Mouse (Mus musculus) lung, embryonic 15.5 days (tissue): ENCODE results near the gene Actl7b. TPM values are rescaled to one million over a fixed set of nuclear protein-coding genes. Genes with fewer than 3 reads are reported as not detected.

Experiments used
- ATAC-seq: fragments of 200-750 bp; cut with Nextera tagmentation; 2 replicates; pipeline ENCODE4 v1.8.0; 2017; ENCODE audit warnings: moderate number of reproducible peaks, borderline replicate concordance; ENCODE audit not compliant: low FRiP score, low TSS enrichment; ENCODE audit errors: extremely low read depth
- H3K27ac ChIP-seq: fragments of 300-500 bp; sonication (generic); 2 replicates; pipeline ENCODE4 v1.5.1; 2015; ENCODE audit warnings: moderate library complexity, mild to moderate bottlenecking, inconsistent platforms
- H3K27me3 ChIP-seq: fragments of 300-500 bp; sonication (generic); 2 replicates; pipeline ENCODE4 v1.6.1; 2015; ENCODE audit warnings: inconsistent platforms
- H3K36me3 ChIP-seq: fragments of 300-500 bp; sonication (generic); 2 replicates; pipeline ENCODE4 v1.6.1; 2015; ENCODE audit warnings: inconsistent platforms
- H3K4me1 ChIP-seq: fragments of 300-500 bp; sonication (generic); 2 replicates; pipeline ENCODE4 v1.6.1; 2015; ENCODE audit warnings: inconsistent platforms
- H3K4me2 ChIP-seq: fragments of 300-500 bp; sonication (generic); 2 replicates; pipeline ENCODE4 v1.6.1; 2015; ENCODE audit warnings: inconsistent platforms, mild to moderate bottlenecking, moderate library complexity
- H3K4me3 ChIP-seq: fragments of 300-500 bp; sonication (generic); 2 replicates; pipeline ENCODE4 v1.5.1; 2015; ENCODE audit warnings: mild to moderate bottlenecking, inconsistent platforms
- H3K9ac ChIP-seq: fragments of 300-500 bp; sonication (generic); 2 replicates; pipeline ENCODE4 v1.6.1; 2015; ENCODE audit warnings: inconsistent platforms
- H3K9me3 ChIP-seq: fragments of 300-500 bp; sonication (generic); 2 replicates; pipeline ENCODE4 v1.6.1; 2016; ENCODE audit warnings: inconsistent platforms
- WGBS: fragments of 180-500 bp; shearing (Covaris S2); methylation state at CpG from one replicate; pipeline ENCODE4 v1.1.7; 2015; 5-methylcytosine and 5-hydroxymethylcytosine counted together
- polyA plus RNA-seq: library from polyadenylated mRNA; unstranded; fragments of >200 nt; fragmentation: Nextera tagmentation; extraction: Ambion mirVana; gene quantifications from 2 replicates; pipeline ENCODE4 v1.2.1, GENCODE M21; 2015

The Actl7b gene
- polyA plus RNA-seq, 1 experiment from 2014 or later = not detected

- no peak for ATAC-seq
- Histone ChIP-seq H3K4me3 (no peak within 1 kb of the TSS), H3K9me3 (no peaks in the 10 kb centered on the region), H3K4me1 (no peaks in the 10 kb centered on the region), H3K27ac (no peak within 1 kb of the TSS), H3K27me3 (no peaks in the 10 kb centered on the region), H3K9ac (no peak within 1 kb of the TSS), H3K36me3 (0 out of 2 replicates have a peak, but pooled peaks cover 3% of the 10 kb centered on the region), H3K4me2 (no peak within 1 kb of the TSS)
- 75% methylated on average over 18 of the region's 18 CpGs for WGBS
Observed at GRCm38 (mm10) chr4:56740020-56740485, 1.2 kb downstream of the Actl7b start, which contains the start of gene Gm26657. TSS of gene Gm26657 (plus strand) at chr4:56740070.

GRCm38 (mm10) chr4:56725839-56726238, 15.4 kb downstream of the Actl7b start:
- 49% methylated on average over 8 of the region's 8 CpGs for WGBS

GRCm38 (mm10) chr4:56723237-56723636, 18.0 kb downstream of the Actl7b start:
- WGBS = 76% methylated on average over 6 of the region's 6 CpGs
- Histone ChIP-seq H3K27ac (no peak overlapping the region), H3K9ac (no peak overlapping the region), H3K27me3 (no peaks in the 10 kb centered on the region), H3K4me2 (no peak overlapping the region), H3K4me3 (no peak overlapping the region), H3K9me3 (no peaks in the 10 kb centered on the region), H3K4me1 (peaks cover 4% of the 10 kb centered on the region; the same call in 1 of the 2 replicates), H3K36me3 (no peaks in the 10 kb centered on the region)
- ATAC-seq = no peak

More at GRCm38 (mm10) chr4:56725839-56726238, 15.4 kb downstream of the Actl7b start:
- no peaks in the 10 kb centered on the region for H3K4me1 ChIP-seq
- no peaks in the 10 kb centered on the region for H3K36me3 ChIP-seq
- no peak overlapping the region for H3K9ac ChIP-seq
- H3K27me3 ChIP-seq = no peaks in the 10 kb centered on the region
- H3K9me3 ChIP-seq = no peaks in the 10 kb centered on the region
- no peak overlapping the region for H3K27ac ChIP-seq
- H3K4me2 ChIP-seq = no peak overlapping the region
- no peak overlapping the region for H3K4me3 ChIP-seq
- no peak for ATAC-seq

- ATAC-seq = no peak
- Histone ChIP-seq H3K4me2 (no peak overlapping the region), H3K4me1 (peaks cover 4% of the 10 kb centered on the region; the same call in 1 of the 2 replicates), H3K9ac (no peak overlapping the region), H3K27ac (no peak overlapping the region), H3K36me3 (no peaks in the 10 kb centered on the region), H3K9me3 (no peaks in the 10 kb centered on the region), H3K27me3 (no peaks in the 10 kb centered on the region), H3K4me3 (no peak overlapping the region)
- WGBS = 55% methylated on average over 6 of the region's 6 CpGs
Observed at GRCm38 (mm10) chr4:56722346-56722745, 18.9 kb downstream of the Actl7b start.

- no peak for ATAC-seq
- Histone ChIP-seq H3K4me1 (peaks cover 4% of the 10 kb centered on the region; the same call in 1 of the 2 replicates), H3K27me3 (no peaks in the 10 kb centered on the region), H3K9me3 (no peaks in the 10 kb centered on the region), H3K36me3 (no peaks in the 10 kb centered on the region), H3K9ac (no peak overlapping the region), H3K4me2 (no peak overlapping the region), H3K27ac (no peak overlapping the region), H3K4me3 (no peak overlapping the region)
- 32% methylated on average over 3 of the region's 3 CpGs for WGBS
Observed at GRCm38 (mm10) chr4:56721469-56721868, 19.8 kb downstream of the Actl7b start.

GRCm38 (mm10) chr4:56720403-56720802, 20.8 kb downstream of the Actl7b start:
- no peak overlapping the region for H3K4me2 ChIP-seq
- H3K36me3 ChIP-seq = no peaks in the 10 kb centered on the region
- H3K4me1 ChIP-seq = peaks cover 4% of the 10 kb centered on the region; the same call in 1 of the 2 replicates
- H3K4me3 ChIP-seq = no peak overlapping the region
- no peak for ATAC-seq
- H3K27ac ChIP-seq = no peak overlapping the region
- no peaks in the 10 kb centered on the region for H3K9me3 ChIP-seq
- H3K9ac ChIP-seq = no peak overlapping the region
- H3K27me3 ChIP-seq = no peaks in the 10 kb centered on the region
- 74% methylated on average over 9 of the region's 9 CpGs for WGBS

GRCm38 (mm10) chr4:56719456-56719855, 21.8 kb downstream of the Actl7b start:
- H3K36me3 ChIP-seq = no peaks in the 10 kb centered on the region
- no peak overlapping the region for H3K9ac ChIP-seq
- H3K27me3 ChIP-seq = no peaks in the 10 kb centered on the region
- H3K4me1 ChIP-seq = peaks cover 4% of the 10 kb centered on the region; the same call in 1 of the 2 replicates
- H3K4me2 ChIP-seq = no peak overlapping the region
- 52% methylated on average over 9 of the region's 9 CpGs for WGBS
- ATAC-seq = no peak
- H3K27ac ChIP-seq = no peak overlapping the region
- H3K9me3 ChIP-seq = no peaks in the 10 kb centered on the region
- no peak overlapping the region for H3K4me3 ChIP-seq

- Histone ChIP-seq H3K4me1 (peaks cover 4% of the 10 kb centered on the region; the same call in 1 of the 2 replicates), H3K27me3 (no peaks in the 10 kb centered on the region), H3K9me3 (no peaks in the 10 kb centered on the region), H3K4me2 (no peak overlapping the region), H3K9ac (no peak overlapping the region), H3K4me3 (no peak overlapping the region), H3K36me3 (no peaks in the 10 kb centered on the region), H3K27ac (no peak overlapping the region)
- no peak for ATAC-seq
- 40% methylated on average over 12 of the region's 12 CpGs for WGBS
Observed at GRCm38 (mm10) chr4:56718573-56719442, 22.4 kb downstream of the Actl7b start.

GRCm38 (mm10) chr4:56717932-56718331, 23.3 kb downstream of the Actl7b start:
- no peak for ATAC-seq
- Histone ChIP-seq H3K4me1 (peaks cover 4% of the 10 kb centered on the region; the same call in 1 of the 2 replicates), H3K27me3 (no peaks in the 10 kb centered on the region), H3K4me2 (no peak overlapping the region), H3K9ac (no peak overlapping the region), H3K4me3 (no peak overlapping the region), H3K36me3 (no peaks in the 10 kb centered on the region), H3K27ac (no peak overlapping the region), H3K9me3 (no peaks in the 10 kb centered on the region)
- WGBS = 89% methylated on average over 3 of the region's 3 CpGs

- Histone ChIP-seq H3K36me3 (no peaks in the 10 kb centered on the region), H3K4me1 (peaks cover 4% of the 10 kb centered on the region; the same call in 1 of the 2 replicates), H3K27me3 (no peaks in the 10 kb centered on the region), H3K9me3 (no peaks in the 10 kb centered on the region), H3K4me2 (no peak overlapping the region), H3K9ac (no peak overlapping the region), H3K27ac (no peak overlapping the region), H3K4me3 (no peak overlapping the region)
- ATAC-seq = no peak
- 54% methylated on average over 5 of the region's 5 CpGs for WGBS
Observed at GRCm38 (mm10) chr4:56716801-56717200, 24.4 kb downstream of the Actl7b start.

- Histone ChIP-seq H3K4me2 (no peak overlapping the region), H3K36me3 (no peaks in the 10 kb centered on the region), H3K9ac (no peak overlapping the region), H3K4me3 (no peak overlapping the region), H3K27me3 (no peaks in the 10 kb centered on the region), H3K9me3 (no peaks in the 10 kb centered on the region), H3K4me1 (no peaks in the 10 kb centered on the region), H3K27ac (no peak overlapping the region)
- ATAC-seq = no peak
- 79% methylated on average over 3 of the region's 3 CpGs for WGBS
Observed at GRCm38 (mm10) chr4:56713155-56713554, 28.1 kb downstream of the Actl7b start.

GRCm38 (mm10) chr4:56702234-56702633, 39.0 kb downstream of the Actl7b start:
- Histone ChIP-seq H3K4me2 (no peak overlapping the region), H3K4me3 (no peak overlapping the region)
- 36% methylated on average over 10 of the region's 10 CpGs for WGBS

More at GRCm38 (mm10) chr4:56702234-56702633, 39.0 kb downstream of the Actl7b start:
- Histone ChIP-seq H3K36me3 (no peaks in the 10 kb centered on the region), H3K27me3 (no peaks in the 10 kb centered on the region), H3K4me1 (no peaks in the 10 kb centered on the region), H3K9ac (no peak overlapping the region), H3K27ac (no peak overlapping the region), H3K9me3 (no peaks in the 10 kb centered on the region)
- no peak for ATAC-seq
